Mouse (Mus musculus) bone marrow, adult 2 months (tissue): ENCODE measurements around the gene Adam17.
"Not testable (repeated sequence)": the region's sequence is repeated elsewhere in the genome, so short reads cannot be mapped to it uniquely, and the experiment has no call there.

Source experiments
- CTCF ChIP-seq: fragments of 200-500 bp; IDR thresholded peaks from 2 replicates; pipeline ENCODE4 v1.5.1; 2011; ENCODE audit warnings: low read length, control low read depth; ENCODE audit not compliant: control insufficient read depth, insufficient read depth
- POLR2A ChIP-seq: fragments of 200-500 bp; IDR thresholded peaks from 2 replicates; pipeline ENCODE4 v1.6.1; 2011; ENCODE audit warnings: low read depth, mild to moderate bottlenecking, control low read depth, low read length, borderline replicate concordance; ENCODE audit not compliant: control insufficient read depth

DNA sequence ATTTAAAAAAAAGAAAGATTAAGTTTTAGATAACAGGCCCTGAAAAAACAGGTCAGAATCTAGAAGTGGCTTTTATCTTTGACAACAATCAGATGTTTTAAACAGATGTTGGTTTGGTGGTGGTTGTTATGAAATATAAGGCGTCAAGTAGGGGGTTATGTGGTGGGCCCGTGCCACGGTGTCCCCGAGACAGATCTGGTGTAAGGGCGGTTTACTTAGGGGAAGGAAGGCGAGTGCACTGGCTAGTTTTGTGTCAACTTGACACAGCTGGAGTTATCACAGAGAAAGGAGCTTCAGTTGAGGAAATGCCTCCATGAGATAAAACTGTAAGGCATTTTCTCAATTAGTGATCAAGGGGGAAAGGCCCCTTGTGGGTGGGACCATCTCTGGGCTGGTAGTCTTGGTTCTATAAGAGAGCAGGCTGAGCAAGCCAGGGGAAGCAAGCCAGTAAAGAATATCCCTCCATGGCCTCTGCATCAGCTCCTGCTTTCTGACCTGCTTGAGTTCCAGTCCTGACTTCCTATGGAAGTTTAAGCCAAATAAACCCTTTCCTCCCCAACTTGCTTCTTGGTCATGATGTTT lies 5.4 kb upstream of the Adam17 start:
- not testable (repeated sequence) for TF ChIP-seq CTCF, POLR2A
